Mouse (Mus musculus): Measurements from ENCODE around the gene Ccdc61.
"Not testable (repeated sequence)": the region's sequence is repeated elsewhere in the genome, so short reads cannot be mapped to it uniquely, and the experiment has no call there.

The Ccdc61 gene

DNA sequence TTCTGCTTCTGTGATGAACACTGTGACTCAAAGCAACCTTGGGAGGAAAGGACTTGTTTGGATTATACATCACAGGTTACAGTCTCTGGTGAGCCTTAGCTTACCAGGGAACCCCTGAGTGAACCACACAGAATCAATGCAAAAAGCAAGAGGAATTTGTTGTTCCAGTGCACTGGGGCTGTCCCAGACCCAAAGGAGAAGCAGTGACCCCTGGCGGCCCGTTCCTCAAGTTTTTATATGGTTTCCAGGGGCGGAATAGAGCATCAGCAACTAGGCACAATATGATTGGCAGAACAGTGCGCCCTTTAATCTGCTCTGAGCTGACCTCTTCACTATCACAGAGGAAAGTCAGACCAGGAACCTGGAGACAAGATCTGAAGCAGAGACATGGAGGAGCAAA is 6.0 kb upstream of the Ccdc61 start:
- no peak for DNase-seq (ENCODE audit: low spot score in 2 of 2)

DNA sequence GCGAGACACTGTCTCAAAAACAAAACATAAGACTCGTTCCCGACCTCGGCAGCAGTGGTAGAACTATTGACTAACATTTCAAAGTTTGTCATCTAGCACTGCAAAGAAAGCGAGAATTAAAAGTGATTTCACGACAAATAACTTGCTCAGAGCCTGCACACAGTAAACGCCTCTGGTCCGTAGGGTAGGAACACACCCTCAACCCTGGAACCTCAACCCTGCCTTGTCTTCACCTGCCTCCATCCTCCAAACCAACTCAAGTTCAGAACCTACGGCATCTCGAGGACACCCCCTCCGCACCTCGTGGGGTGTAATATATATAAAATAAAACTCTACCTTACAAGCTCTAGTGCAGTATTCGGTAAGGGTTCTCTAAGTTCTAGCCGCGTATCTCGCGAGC is 418 bp downstream of the Ccdc61 start:
- no peak for DNase-seq (ENCODE audit: low spot score in 2 of 2)

GRCm38 (mm10) chr7:18904971-18905370 is 5.2 kb downstream of the Ccdc61 start:
- no peak for DNase-seq (ENCODE audit: low spot score in 2 of 2)

DNA sequence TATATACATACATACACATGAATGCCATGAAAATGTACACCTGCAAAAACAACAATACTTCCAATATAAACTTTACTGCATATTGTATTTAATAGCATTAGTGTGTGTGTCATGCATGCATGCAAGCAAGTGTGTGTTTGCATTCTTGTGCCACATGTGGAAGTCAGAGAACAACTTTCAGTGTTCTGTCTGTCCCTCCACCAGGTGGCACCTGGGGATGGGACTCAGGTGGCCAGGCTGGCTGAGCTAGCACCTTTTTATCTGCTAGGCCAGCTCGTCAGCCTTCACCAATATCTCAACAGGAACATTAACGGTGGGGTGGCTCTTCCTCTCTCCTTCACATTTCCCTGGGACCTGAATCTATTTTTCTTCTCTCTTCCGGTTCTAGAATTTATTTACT is 7.7 kb downstream of the Ccdc61 start:
- no peak for DNase-seq (ENCODE audit: low spot score in 2 of 2)

DNA sequence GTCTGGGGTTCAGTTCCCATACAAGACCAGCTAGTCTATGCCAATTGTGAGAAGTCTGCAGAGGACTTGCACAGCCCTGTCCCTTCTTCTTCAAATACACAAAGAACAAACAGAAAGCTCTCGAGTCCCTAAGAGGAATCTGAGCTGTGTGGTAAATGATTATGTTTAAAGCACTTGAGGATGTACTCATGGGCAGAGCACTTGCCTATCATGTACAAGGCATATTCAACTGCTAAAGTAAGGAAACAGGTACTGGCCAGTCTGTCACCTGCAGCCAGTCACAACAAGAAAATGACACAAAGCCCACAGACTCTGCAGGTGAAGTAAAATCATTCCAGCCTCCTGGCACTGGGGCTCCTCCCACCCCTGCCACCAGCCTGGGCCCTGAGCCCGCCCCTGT is 9.7 kb downstream of the Ccdc61 start:
- DNase-seq (ENCODE audit: low spot score in 2 of 2) = no peak

DNA sequence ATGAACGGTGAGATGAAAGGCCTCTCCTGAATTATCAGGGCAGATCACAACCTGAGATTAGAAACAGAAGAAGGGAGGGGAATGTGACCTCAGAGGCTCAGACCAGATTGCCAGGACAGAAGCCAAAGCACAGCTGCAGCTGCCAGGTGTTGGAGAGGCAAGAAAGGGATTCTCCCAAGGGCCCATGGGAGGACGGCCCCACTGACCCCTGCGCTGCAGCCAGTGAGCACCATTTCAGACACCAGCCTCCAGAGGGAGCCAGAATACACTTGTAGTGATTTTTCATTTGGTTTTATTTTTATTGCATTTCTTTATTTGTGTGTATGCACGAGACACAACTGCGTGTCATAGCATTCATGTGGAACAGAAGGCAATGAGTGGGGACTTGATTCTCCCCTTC is 13.7 kb downstream of the Ccdc61 start:
- DNase-seq (ENCODE audit: low spot score in 2 of 2) = no peak

- DNase-seq (ENCODE audit: low spot score in 2 of 2) = peak in 1 of 2 experiments; percentile 28
These were observed 16.4 kb downstream of the Ccdc61 start for GRCm38 (mm10) chr7:18893651-18894430.

DNA sequence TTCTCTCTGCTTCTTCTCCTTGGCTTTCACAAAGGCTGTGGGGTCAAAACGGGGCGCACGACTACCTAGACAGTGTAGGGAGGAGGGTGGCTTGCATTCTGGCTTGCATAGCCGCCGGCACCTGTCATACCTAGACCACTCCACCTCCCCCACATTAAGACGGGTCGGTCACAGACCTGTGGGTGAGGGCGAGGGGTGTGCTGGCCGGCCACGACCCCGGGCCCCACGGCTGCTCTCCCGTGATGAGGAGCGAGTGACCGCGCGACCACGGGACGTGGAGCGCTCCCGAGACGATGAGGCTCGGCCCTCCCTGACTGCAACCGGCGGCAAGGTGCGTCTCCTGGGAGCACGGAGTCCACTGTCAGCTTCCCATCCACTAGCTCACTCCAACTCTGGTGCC is 17.2 kb downstream of the Ccdc61 start:
- no peak for DNase-seq (ENCODE audit: low spot score in 2 of 2)

DNA sequence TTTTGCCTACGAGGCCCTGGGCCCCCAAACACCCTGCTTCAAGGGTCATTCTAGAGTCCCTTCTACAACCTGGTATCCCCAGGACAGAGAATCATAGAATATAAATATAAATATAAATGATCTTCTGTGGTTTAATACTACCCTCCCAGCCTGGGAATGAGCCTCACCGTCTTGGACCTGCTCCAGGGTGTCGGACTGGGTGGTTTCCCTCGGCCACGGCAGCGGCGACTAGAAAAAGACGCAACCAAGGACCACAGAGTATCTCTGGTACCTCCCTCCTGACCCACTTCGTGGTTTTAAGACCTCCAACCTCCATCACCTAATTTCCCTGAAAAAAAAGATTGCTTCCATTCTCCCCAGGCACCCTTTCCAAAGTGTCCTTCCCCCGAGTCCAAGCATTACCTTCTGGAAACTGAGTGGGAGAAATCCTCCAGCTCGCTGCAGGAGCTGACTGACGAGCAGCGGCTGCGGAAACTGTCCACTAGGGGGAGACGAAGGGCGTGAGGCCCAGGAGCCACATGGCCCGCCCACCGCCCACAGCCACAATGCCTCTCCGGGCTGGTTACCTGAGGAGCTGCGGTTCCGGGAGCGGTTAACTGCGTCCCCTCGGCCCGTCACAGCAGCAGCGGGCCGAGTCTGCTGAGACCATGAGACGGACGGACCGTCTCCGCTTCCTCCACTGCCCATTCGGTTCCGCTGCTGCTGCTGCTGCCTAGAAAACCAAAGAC is 18.2 kb downstream of the Ccdc61 start:
- peak; percentile 59 to 89 for DNase-seq (ENCODE audit: low spot score in 2 of 2)

- no peak for DNase-seq (ENCODE audit: low spot score in 2 of 2)
These were observed 19.4 kb downstream of the Ccdc61 start for GRCm38 (mm10) chr7:18890848-18891247.

- no peak for DNase-seq (ENCODE audit: low spot score in 2 of 2)
These were observed 23.3 kb downstream of the Ccdc61 start for GRCm38 (mm10) chr7:18886963-18887362.

DNA sequence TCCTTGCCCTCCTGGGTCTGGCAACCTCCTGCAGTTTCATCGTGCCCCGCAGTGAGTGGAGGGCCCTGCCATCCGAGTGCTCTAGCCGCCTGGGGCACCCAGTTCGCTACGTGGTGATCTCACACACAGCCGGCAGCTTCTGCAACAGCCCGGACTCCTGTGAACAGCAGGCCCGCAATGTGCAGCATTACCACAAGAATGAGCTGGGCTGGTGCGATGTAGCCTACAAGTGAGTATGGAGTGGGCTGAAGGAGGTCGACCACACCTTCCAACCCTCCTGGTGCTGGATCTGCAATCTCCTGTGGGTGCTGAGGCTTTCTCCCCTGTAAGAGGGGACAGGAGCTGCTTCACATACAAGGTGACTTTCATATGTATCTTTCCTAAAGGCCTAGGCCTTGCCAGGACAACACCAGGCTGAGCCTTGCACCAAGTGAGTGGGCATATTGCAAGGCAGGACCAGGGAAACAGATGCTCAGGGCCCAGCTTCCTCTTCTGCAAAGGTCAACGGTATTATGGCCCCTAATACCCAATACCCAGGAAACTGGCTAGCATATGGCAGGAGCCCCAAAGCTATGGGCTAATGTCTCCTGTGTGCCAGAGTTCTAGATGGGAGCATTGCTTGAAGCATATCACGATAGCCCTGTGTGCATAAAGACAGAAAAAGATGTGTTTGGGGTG is 25.3 kb downstream of the Ccdc61 start:
- DNase-seq (ENCODE audit: low spot score in 2 of 2) = no peak

DNA sequence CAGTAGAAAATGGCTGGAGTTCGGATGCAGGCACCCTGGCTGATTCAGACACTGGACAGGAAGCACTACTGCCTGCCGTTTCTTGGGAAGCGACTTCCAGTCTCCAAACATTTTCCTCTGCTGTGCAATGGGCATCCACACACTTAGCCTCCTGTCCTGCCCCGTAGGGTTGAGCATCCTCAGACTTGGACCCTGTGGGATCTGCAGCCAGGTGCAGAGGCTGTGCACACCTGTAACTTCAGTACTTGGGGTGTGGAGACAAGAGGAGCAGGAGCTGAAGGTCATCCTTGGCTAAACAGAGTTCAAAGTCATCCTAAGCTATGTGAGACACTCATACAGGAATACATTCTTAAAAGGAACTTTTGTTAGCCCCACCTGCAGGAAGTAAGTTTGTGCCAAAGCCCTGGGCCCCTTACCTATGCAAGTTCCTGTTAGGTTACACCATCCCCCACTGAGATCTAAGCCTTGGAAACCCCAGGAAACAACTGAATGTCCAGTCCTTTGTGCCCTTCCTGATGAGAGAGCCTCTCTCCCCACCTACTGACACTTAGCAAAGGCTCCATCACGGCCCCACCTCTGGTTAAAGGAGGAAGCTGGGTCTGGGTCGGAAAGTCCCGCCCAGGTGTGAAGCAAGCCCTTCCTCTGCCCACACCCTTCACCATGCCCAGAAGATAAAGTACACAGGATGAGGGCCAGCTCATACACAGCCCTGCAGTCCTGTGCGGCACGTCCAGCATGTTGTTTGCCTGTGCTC is 26.0 kb downstream of the Ccdc61 start:
- no peak for DNase-seq (ENCODE audit: low spot score in 2 of 2)

- DNase-seq (ENCODE audit: low spot score in 2 of 2) = no peak
These were observed 31.5 kb downstream of the Ccdc61 start for GRCm38 (mm10) chr7:18878691-18879090.

- no peak for DNase-seq (ENCODE audit: low spot score in 2 of 2)
These were observed 34.8 kb downstream of the Ccdc61 start for GRCm38 (mm10) chr7:18875372-18875771.

GRCm38 (mm10) chr7:18873253-18873652 is 37.0 kb downstream of the Ccdc61 start:
- peak; percentile 40 to 66 for DNase-seq (ENCODE audit: low spot score in 2 of 2)

DNA sequence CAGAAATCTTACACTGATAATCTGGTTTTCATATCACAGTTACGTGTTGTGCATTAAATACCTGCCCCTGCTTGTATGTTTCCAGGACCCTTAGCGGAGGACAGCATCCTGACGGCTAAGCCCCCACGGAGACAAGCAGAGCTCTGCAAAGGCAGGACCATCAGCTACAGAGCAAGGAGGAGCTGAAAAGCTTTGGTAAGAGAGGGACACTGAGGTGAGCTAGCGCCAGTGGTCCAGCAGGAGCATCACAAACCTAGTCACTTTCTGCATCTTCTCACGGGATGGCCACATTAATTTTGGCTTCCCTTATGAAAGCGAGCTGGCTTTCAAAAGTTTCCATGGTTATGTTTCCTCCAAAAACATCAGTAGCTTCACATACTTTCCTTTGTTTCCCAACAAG is 37.4 kb downstream of the Ccdc61 start:
- DNase-seq (ENCODE audit: low spot score in 2 of 2) = no peak

DNA sequence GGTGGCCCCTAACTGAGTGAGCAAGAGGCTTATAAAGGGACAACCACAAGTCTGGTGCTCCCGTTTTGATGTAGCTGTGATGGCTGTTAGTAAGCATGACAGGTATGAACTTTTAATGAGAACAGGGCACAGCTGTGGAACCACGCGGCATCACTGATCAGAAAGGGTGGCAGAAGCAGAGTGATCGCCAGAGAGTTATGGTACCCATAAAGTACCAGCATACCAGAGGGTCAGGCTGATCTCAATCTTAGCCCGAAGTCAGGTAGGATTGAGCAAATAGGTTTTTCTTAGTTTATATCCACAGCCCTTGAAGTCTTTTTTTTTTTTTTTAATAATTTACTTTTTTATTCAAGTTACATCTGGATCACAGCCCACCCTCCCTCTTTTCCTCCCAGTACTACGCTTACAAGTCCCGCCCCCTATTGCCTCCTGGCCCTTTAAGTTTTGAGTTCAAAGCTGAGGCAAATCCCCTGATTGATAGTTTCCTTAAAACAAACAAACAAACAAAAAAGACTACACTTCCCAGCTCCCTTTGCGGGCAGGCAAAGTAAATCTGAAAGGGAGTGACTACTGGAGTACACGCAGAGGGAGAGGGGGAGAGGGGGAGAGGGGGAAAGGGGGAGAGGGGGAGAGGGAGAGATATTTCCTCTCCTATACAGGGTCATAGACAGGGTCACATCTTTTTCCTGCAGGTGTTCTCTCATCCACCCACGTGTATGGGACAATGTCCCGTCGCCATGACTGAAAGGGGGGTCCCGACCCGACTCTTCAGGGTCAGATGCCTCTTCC is 38.0 kb downstream of the Ccdc61 start:
- DNase-seq (ENCODE audit: low spot score in 2 of 2) = no peak

GRCm38 (mm10) chr7:18871031-18871430 is 39.2 kb downstream of the Ccdc61 start, which contains the start of gene Pglyrp1:
Gene Pglyrp1, plus strand, starts transcription at chr7:18871331.
- DNase-seq (ENCODE audit: low spot score in 2 of 2) = not testable (repeated sequence)

DNA sequence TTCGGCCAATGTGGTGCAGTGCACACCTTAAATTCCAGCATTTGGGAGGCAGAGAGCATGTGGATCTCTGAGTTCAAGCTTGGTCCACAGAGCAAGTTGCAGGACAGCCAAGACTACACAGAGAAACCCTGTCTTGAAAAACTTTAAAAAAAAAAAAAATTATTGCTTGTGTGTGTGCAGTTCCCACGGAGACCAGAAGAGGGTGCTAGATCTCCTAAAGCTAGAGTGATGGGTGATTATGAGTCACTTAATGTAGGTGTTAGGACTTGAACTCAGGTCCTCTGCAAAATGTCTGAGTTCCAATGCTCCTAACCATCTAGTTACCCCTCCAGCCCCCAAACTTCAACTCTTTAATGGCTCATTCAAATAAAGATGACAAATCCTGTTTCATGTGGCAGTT is 41.7 kb downstream of the Ccdc61 start:
- DNase-seq (ENCODE audit: low spot score in 2 of 2) = no peak

- DNase-seq (ENCODE audit: low spot score in 2 of 2) = no peak
These were observed 47.4 kb downstream of the Ccdc61 start for GRCm38 (mm10) chr7:18862801-18863200.
